In genomic region chr9:55941356-55941755, GRCm38 (mm10) we compare ENCODE assay signal across 15 mouse cellular contexts.
"Had no signal": no experiment of that assay in that cellular context is flagged by ENCODE, and none has a peak within 500 bp of the region (broad histone marks: within the 10 kb centered on the region; RNA-seq: fewer than 3 reads in every experiment).

No protein-coding gene starts in this region.

- H3K36me3 ChIP-seq: liver, embryonic 13.5 days; lung, embryonic 15.5 days; midbrain, embryonic 15.5 days; neural tube, embryonic 12.5 days had no signal

- H3K4me3 ChIP-seq: left cerebral cortex, adult 2 months; limb, embryonic 12.5 days; liver, embryonic 13.5 days; lung, embryonic 15.5 days; megakaryocyte, embryonic 14.5 days; midbrain, embryonic 15.5 days; neural tube, embryonic 12.5 days had no signal

- H3K4me2 ChIP-seq: limb, embryonic 12.5 days; liver, embryonic 13.5 days; lung, embryonic 15.5 days; midbrain, embryonic 11.5 days; midbrain, embryonic 15.5 days; neural tube, embryonic 12.5 days had no signal

- H3K9me3 ChIP-seq: limb, embryonic 12.5 days; liver, embryonic 13.5 days; lung, embryonic 15.5 days; megakaryocyte, embryonic 14.5 days; midbrain, embryonic 15.5 days; neural tube, embryonic 12.5 days had no signal

- H3K27me3 ChIP-seq: limb, embryonic 12.5 days; liver, embryonic 13.5 days; lung, embryonic 15.5 days; megakaryocyte, embryonic 14.5 days; midbrain, embryonic 15.5 days; neural tube, embryonic 12.5 days had no signal

- H3K9ac ChIP-seq: limb, embryonic 12.5 days; liver, embryonic 13.5 days; liver, postnatal 0 days; lung, embryonic 15.5 days; midbrain, embryonic 15.5 days; neural tube, embryonic 12.5 days had no signal

- DNase-seq: kidney, postnatal 25 days; liver; liver, embryonic 13.5 days; liver, postnatal 0 days; lung, postnatal 14 days; retina, postnatal 1 day; thymus, postnatal 4 days had no signal

- H3K27ac ChIP-seq: left cerebral cortex, adult 2 months; limb, embryonic 12.5 days; liver, embryonic 13.5 days; lung, embryonic 15.5 days; macrophage; midbrain, embryonic 15.5 days; neural tube, embryonic 12.5 days had no signal

- ATAC-seq: liver, postnatal 0 days; midbrain, embryonic 15.5 days had no signal
